Mouse (Mus musculus): ENCODE measurements at regions not wholly inside any gene's neighbourhood (a gene's known extent, or its start where the extent isn't known, plus 50 kb on each side); places are given as distances from the start of the nearest gene placed in this dataset.

DNA sequence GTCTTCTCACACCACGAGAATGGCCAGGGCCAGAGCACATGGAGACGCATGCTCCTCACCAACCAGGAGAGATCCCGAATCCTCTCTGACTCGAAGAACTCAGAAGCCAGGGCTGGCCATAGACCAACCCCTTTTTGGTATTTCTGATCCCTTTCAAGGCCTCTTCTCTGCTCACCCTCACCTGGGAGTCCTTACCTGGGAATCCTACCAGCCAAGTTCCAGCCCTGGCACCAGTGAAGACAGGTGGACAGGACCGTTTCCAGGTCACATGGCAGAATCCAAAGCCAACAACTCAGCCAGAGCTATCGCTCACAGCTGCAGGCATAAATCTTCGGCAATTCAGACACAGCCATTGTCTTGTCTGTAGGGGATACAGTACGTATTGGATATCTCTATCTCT lies 626.2 kb upstream of the Fam19a5 start:
- DNase-seq = peak; percentile 29 to 32

DNA sequence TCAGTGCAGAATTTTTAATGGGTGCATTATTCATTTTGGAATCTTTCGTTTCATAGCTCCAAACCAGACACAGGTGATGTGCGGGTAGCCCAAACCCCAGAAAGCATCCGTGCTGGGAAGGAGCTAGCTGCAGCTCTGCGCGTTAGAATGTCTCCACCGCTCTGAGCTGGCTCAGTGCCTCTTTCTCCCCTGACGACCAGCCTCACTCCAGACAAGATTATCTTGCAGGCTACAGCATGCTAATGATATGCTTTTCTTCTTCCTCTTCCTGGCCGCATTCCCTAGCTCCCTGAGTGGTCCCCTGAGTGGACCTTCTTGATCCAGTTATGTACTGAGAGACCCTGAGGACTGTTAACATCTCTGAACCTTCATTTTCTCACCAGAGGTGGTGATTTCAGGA lies 624.4 kb upstream of the Fam19a5 start:
- no peak for DNase-seq

DNA sequence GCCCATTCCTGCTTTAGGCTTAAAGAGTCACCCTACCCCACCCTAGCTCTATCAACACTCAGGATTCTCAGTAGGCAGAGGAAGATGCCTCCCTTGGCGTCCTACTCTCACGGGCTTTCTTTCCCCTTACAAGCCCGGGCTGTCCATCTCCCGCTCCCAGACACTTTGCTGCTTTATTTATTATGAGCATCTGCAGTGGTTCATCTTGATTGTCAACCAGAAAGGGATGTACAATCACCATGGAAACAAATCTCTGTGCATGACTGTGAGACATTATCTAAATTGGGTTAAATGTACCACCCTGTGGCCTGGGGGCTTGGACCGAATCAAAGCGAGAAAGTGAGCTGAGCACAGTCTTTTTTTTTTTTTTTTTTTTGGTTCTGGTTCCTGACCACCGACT lies 623.9 kb upstream of the Fam19a5 start:
- no peak for DNase-seq

DNA sequence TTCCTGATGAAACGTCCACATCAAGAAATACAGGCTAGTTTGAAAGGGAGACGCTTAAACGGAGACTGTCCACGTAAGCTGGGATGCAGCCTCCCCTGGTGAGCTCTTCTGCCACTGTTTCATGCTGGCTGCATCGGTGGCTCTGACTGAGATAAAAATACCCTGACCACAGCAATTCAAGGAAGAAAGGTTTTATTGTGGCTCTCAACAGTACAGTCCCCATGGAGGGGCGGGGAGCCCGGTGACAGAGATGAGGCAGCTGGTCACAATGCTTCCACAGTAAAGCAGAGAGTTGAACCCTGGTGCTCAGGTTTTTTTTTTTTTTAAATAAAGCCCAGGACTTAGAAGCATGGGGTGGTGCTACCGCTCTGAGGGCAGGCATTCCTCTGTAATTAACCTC lies 622.7 kb upstream of the Fam19a5 start:
- DNase-seq = no peak

DNA sequence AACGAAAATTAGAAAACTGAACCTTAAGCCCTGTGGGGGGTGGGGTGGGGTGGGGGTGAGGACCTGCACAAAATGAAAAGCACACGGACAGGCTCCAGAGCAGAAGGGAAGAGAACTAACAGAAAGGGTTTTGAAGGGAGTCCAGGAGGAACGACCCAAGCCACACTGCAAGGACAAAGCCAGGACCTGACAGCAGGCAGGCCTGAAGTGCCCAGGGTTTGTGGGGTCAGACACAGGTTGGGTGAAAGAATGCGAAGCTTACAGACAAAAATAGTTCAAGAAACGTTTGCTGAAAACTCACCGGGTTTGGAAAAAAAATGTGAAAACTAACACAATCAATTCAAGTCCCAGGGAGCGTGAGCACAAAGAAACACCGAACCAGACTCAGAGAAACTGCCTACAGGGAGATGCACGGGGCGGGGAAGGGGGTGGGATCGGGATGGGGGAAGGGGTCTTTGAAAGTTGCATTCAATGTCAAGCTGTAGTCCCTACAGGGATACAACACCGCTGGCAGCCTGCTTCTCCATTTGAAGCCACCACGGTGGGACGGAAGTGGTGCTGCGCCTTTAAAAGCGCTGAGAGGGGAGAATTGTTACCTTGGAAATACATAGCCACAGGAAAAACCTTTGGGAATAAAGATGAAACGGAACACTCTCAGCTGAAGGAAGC lies 618.9 kb upstream of the Fam19a5 start:
- no peak for DNase-seq

DNA sequence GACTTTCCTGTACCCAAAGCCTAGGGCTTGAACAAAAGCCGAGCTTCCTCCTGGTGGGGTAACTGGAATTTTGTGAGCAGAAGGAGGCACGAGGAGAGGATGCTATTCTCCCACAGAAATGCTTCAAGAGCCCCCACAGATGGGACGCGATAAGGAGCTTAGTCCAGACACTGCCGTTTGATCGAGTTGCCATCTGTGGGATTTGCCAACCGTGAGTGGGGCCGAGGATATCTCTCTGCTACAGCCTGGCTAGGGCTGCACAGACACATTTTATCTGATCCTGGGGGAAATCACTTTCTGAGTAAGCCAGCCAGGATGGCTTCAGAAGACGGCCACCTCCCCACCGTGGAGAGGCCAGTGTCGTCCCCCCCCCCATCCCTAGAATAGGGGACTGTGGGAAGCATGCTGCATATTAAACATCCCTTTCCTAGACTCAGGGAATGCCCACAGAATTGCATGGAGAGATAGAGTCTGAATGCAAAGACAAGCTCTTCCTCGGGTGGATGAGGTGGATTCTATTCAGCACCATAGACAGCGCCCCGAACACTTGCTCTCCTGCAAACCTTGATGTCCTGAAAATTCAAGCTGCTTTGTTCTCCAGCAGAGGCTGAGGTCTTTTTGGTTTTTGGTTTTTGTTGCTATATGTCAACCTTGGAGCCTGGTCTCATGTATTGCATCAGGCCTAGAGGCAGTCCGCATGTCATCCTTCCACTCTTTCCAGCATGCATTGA lies 611.6 kb upstream of the Fam19a5 start:
- no peak for DNase-seq

DNA sequence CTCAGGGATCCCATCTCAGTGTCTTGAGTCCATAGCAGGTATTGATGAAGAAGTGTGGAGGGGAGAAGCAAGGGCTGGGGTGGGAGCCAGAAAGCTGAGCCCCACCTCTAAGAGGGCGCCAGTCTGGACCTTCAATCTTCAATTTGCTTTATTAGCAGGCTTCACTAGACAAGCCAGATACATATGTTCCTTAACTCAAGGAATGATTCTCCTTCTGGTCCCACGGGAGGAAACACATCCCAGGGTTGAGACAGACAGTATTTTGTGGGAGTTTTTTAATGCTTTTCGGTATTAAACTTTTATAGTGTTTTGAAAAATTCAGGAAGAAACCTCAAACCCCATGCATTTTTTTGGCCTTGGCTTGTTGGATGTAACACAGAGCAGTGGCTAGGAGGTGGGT lies 606.7 kb upstream of the Fam19a5 start:
- DNase-seq = no peak

DNA sequence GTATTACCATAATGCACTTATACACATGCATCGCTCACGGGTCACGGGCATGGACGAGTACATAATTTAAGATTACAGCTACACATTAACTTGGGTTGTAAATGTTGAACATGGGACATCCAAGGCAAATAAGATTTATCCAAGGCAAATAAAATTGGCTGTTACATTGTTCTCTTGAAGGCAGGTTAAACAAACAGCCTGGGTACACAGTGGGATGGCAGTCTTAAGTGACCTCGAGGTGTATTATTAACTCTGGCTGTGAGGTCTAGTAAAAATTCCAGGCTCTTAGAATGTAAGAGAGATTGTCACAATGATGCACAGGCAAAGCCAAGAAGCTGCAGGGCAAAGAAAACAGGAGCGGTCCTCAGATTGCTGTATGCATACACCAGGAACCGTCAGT lies 599.6 kb upstream of the Fam19a5 start:
- DNase-seq = no peak

DNA sequence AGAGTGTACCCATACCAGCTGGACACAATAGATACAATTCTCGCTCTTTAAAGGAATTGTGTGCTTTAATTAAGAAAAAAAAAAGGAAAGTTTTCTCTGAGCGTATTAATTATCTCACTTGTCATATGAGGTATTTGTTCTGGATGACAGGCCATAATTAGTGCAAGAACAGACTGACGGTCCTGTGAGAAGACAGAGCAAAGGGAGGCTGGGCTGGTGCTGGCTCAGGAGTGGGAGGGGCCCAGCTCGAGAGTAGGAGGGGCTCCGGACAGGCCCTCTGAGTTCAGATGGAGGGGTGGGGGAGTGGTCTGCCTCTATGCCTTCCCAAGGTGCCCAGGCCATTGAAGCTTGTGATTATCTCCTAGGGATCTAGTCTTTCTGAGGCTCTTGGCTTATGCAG lies 591.5 kb upstream of the Fam19a5 start:
- DNase-seq = no peak

DNA sequence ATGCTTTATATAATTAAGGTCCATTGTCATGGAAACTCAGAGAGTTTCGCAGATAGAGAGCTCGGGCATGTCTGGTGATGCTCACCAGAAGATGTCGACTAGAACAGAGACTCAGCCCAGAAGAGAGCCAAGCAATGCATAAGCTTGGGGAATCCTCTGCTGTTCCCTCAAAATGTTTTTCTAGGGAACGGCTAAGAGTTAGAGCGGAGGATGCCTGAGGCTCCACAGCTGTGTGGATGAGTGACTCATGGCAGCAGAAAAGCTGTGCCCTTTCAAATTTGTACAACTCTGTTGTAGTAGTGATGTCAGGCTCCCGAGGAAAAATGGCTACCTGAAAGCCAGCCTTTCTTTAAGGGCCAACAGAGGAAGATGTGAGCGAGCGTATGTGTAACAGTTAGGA lies 586.2 kb upstream of the Fam19a5 start:
- no peak for DNase-seq

DNA sequence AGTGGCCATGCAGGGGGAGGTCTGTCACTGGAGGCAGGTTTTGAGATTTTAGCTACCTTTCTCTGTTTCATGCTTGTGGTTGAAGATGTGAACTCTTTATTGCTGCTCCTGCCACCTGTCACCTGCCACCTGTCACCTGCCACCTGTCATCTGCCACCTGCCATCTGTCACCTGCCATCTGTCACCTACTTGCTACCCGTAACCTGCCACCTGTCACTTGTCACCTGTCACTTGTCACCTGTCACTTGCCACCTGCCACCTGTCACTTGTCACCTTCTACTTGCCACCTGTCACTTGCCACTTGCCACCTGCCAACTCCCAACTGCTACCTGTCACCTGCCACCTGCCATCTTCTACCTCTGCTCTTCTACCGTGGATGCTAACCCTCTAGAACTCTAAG lies 581.2 kb upstream of the Fam19a5 start:
- DNase-seq = peak in 1 of 2 experiments; percentile 20

DNA sequence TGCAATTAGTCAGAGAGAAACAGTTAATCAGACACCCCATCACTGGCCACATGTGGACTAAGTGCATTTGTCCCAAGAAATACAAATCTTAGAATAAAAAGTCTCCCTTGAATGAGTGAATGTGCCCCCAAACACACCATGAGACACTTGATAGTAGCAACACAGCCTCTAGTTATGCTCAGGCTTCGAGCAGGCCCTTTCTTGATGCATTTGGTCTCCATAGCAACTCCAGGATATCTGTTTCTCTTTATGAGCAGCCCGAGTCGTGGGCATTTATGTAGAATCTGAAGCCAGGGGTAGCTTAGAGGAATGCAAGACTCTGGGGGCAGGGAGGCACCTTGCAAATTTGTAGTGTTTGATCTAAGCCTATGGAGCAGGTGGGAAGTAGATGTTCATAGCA lies 580.6 kb upstream of the Fam19a5 start:
- no peak for DNase-seq

DNA sequence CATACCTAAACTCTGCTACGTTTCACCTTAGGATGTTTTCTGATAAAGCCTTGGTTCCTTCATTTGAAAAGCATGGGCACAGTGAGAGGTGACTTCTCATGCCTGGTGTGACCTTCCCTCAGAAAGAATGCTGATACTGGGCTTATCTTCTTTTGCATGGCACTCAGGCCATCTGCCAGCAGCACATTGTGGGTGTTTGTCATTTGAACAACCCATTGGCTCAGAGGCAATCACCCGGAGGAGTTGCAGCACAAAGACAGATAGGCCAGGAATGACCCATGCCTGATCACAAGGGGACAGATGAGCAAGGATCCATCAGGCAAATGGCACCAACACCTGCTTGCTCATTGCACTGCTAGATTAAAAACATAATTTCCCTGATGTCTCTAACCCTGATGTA lies 572.7 kb upstream of the Fam19a5 start:
- no peak for DNase-seq

DNA sequence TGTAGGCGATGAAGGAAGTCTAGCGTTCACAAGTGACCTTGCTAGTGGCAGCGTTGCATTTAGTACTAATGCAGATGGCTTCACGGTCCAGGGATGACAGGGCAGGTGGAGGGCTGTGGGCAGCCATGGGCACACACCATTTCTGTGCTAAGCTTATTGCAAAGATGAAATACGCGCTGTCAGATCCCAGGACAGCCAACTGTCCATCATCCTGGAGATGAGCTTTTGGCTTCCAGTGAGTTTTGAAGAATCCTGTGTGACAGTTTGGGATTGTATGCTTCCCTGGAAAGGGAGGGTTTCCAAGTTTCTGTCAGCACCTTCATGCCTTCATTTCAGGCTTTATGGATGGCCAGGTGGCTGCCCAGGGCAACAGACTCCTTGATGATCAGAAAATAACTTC lies 547.9 kb upstream of the Fam19a5 start:
- DNase-seq = no peak

DNA sequence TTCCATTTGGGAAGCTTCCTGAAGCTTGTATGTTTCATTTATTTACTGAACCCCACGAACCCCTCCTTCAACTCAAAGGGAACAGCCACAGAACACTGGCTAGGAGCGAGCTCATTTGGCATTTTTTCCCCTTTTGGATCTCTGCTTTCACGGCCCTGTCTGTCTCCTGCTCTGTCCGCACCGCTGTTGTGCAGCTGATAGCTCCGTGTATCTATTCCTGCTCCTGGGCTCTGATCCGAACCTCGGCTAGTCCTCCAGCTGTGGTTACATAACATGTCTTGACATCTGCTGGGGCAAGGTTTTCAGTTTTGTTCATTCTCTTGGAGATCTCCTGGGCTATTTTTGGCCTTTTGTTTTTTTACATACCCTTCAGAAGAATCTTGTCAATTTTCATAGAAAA lies 525.1 kb upstream of the Fam19a5 start:
- DNase-seq = no peak

DNA sequence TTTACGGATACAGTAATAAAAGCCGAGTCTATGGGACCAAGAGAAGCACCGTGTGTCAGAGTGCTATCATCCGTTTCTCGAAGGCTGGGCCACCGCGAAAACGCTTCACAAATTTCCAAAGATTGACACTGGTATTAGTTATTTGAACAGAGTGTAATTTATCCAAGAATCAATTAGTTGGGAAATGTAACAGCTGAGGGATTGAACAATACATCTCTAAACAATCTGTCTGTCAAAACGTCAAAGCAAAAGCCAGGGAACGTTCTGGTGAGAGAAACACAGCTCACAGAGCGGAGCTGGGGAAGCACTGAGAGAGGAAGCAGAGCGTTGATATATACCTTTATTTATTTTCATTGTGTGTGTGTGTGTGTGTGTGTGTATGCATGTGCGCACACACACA lies 498.1 kb upstream of the Fam19a5 start:
- no peak for DNase-seq

DNA sequence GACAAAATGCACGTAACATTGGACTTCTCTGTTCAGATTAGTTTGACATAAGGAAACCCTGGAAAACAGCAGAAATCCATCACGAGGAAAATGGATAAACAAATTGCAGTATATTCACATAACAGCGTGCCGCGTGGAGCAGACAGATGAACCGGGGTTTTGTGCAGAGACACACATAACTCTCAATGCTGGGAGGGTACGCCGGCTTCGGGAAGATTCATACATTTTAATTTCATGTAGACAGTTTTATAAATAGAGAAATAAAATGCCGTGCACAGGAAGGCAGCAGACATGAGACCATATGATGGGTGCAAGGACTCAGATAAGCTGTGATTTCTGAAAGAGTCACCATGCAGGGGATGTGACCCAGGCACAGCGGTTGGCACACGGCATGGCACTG lies 489.9 kb upstream of the Fam19a5 start:
- DNase-seq = no peak

DNA sequence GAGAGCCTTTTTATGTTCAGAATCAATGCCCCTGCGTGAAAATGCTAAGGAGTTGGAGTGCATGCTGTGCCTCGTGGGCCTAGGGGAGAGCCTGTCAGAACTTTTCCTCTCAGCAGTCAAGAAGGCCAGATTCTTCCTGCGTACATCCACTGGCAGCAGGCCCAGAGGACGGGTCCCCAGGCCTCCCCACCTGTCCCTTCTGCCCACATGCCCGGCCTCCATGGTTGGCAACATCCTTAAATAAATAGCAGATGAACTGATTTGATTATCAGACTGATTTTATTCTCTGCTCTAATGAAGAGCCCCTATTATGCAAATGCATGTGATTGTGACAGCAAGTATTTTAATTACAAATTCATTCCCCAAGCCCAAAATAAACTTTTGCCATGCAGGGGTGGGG lies 479.2 kb upstream of the Fam19a5 start:
- no peak for DNase-seq

DNA sequence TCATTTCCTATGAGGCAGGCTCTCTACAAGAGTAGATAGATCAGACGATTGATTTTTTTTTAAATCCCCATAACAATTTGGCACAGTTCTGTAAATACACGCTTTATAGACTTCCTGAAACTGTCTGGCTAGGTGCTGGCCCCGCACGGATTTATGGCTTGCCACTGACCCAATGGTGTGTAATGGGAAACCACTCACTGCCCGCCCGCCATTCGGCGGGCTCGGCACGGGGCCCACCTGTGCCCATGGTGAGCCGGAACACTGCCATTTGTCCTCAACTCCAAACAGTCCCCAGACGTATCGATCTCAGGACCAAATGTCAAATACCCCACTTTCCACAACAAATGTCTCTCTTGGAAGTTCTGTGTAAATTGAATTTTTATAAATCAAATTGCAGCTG lies 475.8 kb upstream of the Fam19a5 start:
- no peak for DNase-seq

DNA sequence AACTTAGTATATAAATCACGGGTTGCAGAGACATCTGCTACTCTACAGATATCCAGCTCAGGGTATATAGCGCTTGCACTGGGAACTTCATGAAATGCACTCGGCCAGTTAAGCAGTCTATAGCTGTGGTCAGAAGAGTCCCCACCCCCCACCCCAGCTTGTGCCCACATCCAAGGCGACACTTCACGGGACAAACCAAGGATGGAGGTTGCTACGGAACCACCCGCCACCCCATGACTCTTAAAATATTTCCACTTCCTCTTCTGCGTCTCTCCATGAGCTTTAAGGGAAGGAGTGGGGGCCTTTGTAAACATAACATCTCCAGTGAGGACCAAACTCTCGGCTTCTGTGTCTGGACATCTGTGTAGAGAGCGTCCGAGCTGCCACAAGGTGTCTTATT lies 469.5 kb upstream of the Fam19a5 start:
- no peak for DNase-seq

DNA sequence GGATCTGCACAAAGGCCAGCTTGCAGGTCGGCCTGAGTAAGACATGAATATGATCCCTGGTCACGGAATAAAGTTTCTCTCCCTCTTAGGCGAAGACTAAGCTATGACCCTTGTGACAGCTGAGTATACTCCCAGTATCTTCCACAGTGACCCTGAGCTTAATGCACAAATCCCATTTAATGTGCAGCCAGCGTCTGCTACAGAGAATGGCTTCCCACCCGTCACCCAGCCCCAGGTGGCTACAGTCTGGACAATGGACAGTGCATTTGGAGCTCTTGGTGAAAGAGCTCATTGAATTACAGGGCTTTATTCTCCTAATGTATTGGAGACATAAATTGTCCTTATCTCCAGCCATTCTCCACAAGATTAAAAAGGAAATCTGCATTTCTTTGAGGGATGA lies 454.3 kb upstream of the Fam19a5 start:
- DNase-seq = no peak

DNA sequence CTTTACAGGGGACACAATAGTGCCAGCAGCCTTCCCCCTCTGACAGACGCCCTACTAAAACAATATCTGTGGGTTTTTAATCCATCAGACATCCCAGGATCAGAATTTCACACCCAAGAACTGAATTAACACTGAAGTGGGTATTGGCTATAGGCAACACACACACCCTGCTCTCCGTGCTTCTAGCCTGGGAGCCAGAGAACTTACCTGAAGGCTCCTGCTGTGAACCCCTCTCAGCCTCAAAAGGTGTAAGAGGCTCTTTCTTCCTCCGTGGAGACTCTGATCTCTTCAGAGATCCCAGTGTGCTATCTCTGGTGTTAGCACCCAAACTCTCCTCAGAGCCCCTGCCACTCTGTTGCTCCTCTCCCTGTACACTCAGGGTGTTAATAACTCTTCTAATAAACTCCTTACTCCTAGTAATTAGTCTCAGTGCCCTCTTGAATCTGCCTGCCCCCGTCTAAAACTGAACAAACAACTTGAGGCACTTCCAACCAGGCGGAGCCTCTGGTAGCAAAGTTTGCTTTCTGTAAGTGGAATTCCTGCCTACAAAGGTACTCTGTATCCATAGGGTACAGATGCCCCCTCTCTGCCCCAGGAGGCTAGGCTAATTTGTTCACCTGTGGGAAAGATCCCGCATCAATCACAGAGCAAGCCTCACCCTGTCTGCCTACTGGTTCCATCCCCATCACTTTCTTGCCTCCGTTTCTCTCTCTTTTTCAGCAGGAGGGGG lies 452.9 kb upstream of the Fam19a5 start:
- no peak for DNase-seq

DNA sequence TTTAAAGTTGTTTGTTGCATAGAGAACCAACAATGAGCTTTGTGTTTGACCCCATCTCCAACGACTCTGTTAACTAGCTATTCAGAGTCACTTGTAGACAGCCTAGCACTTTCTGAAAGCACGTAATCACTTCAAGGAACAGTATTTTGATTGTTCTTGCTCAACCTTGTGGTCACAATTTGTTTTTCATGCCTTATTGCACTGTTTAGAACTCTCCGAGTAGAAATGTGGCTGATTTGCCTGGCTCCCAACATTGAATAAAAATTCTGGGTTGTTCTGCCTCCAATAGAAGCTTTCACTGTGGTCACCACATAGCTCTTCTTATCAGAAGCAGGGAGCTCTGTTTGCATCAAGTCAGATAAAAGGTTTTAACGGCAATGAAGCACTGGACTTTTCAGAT lies 446.9 kb upstream of the Fam19a5 start:
- DNase-seq = no peak

DNA sequence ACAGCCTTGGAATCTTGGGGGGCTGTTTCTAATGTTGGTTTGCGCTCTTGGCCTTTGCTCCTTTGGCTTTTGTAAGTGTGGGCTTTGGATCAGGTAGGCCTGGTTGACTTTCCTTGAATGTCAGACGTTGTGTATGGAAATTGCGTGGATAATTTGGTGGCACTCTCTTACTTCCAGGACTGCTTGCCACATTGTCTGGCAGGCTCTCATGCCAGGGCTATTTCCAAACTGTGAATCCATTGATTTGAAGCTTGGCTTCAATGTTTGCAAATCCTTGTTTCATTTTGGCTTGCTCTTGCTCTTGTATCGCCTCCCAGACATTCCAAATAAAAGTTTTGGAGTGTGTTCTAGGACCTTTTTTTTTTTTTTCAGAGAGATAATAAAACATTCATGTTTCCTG lies 443.0 kb upstream of the Fam19a5 start:
- no peak for DNase-seq

Measured in cerebellum, adult 18-20 months (tissue).